Mouse (Mus musculus): ENCODE results near the gene Uap1. TPM values are rescaled to one million over a fixed set of nuclear protein-coding genes. Genes with fewer than 3 reads are reported as not detected.

The Uap1 gene
- polyA plus RNA-seq (2012; rRNA removed; ENCODE audit: low replicate concordance) = 16.1 and 28.1 TPM in 2 replicates

GRCm38 (mm10) chr1:170174814-170175332, at the start of gene Uap1:
Gene Uap1 (minus strand): TSS chr1:170174957.

DNA sequence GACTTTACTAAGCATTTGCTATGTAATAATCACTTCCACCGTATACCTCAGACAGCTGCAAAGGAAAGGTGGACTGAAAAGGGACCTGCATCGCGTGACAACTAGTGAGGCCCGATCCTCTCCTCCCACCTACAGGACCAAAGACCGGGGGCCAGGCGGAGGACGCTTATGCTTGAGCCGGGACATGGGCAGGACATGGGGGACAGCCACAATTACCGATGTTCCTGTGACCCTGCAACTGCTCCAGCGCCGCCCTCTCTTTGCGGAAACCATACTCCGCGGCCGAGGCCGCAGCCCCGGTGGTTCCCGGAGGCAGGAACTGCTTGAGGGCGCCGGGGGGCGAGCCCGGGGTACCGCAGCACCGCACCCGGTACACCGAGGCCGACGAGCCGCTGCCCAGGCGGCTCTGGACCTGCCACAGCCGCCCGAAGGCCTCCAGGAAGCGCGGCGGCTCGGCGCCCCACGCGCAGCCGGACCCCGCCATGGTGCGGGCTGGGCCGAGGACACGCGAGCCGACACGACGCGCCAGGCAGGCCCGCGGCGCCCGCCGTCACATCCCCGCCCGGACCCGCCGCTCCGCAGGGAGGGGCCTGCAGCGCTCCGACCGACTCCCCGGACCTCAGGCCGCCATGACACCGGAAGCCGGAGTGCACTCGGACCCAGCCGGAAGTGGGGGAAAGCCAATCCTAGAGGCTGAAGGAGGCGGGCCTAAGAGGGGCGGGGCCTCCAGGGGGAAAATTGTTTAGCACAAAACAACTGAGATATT, 40.2 kb upstream of the Uap1 start, which contains the start of gene Uhmk1:
TSS of gene Uhmk1 (minus strand) at position 641 of the 766 bp plus-strand sequence.

GRCm38 (mm10) chr1:170110516-170111332, 64.0 kb downstream of the Uap1 start, which contains the start of gene Ddr2:
Gene Ddr2 (minus strand): TSS chr1:170110762.

Other genes with a start within 250 kb of the Uap1 start
- gene Ccdc190, start 246.3 kb downstream of the Uap1 start, polyA plus RNA-seq (2012; rRNA removed; ENCODE audit: low replicate concordance) = not detected in 2 replicates
- gene Hsd17b7, start 205.7 kb downstream of the Uap1 start, polyA plus RNA-seq (2012; rRNA removed; ENCODE audit: low replicate concordance) = 3.3 and 9.4 TPM in 2 replicates
- gene Ddr2, start 64.2 kb downstream of the Uap1 start, polyA plus RNA-seq (2012; rRNA removed; ENCODE audit: low replicate concordance) = 25.5 and 49.9 TPM in 2 replicates
- 9.7 and 16.4 TPM in 2 replicates for gene Uhmk1, start 40.4 kb upstream of the Uap1 start, polyA plus RNA-seq (2012; rRNA removed; ENCODE audit: low replicate concordance)
- not detected in 2 replicates for gene Sh2d1b2, start 57.8 kb upstream of the Uap1 start, polyA plus RNA-seq (2012; rRNA removed; ENCODE audit: low replicate concordance)
- gene Sh2d1b1, start 102.4 kb upstream of the Uap1 start, polyA plus RNA-seq (2012; rRNA removed; ENCODE audit: low replicate concordance) = 0.38 and 0.92 TPM in 2 replicates
- 5.4 and 7.5 TPM in 2 replicates for gene Gm7694, start 131.4 kb upstream of the Uap1 start, polyA plus RNA-seq (2012; rRNA removed; ENCODE audit: low replicate concordance)
- not detected in 2 replicates for gene Spata46, start 133.8 kb upstream of the Uap1 start, polyA plus RNA-seq (2012; rRNA removed; ENCODE audit: low replicate concordance)

Measured in mammary gland, adult 2 months (tissue).